Mouse (Mus musculus): ENCODE data around the gene Dennd4c. TPM values are rescaled to one million over a fixed set of nuclear protein-coding genes. Genes with fewer than 3 reads are reported as not detected.
A peak's percentile ranks its signal among the peaks of the same experiment; 100 is the strongest.

Gene Dennd4c
- polyA plus RNA-seq, 1 experiment = 56.5 TPM

GRCm38 (mm10) chr4:86718878-86719577 lies 29.3 kb upstream of the Dennd4c start:
- TF ChIP-seq POLR2A (IDR thresholded peaks at IDR 0.05; ENCODE audit: borderline replicate concordance, low read depth, low read length) = no peak
- no peak for TF ChIP-seq CTCF (IDR thresholded peaks at IDR 0.05; ENCODE audit: low read depth, low read length)
- Histone ChIP-seq H3K27ac (ENCODE audit: insufficient read depth, low read depth, low read length) (peak overlapping the region; percentile 40), H3K4me3 (ENCODE audit: insufficient read depth, low read length) (no peak overlapping the region), H3K4me1 (ENCODE audit: control insufficient read depth, insufficient read depth, low read length) (peaks cover 52% of the 10 kb centered on the region)

- TF ChIP-seq POLR2A (IDR thresholded peaks at IDR 0.05; ENCODE audit: borderline replicate concordance, low read depth, low read length) (no peak), CTCF (IDR thresholded peaks at IDR 0.05; ENCODE audit: low read depth, low read length) (no peak)
- Histone ChIP-seq H3K27ac (ENCODE audit: insufficient read depth, low read depth, low read length) (no peak overlapping the region), H3K4me1 (ENCODE audit: control insufficient read depth, insufficient read depth, low read length) (peaks cover 41% of the 10 kb centered on the region), H3K4me3 (ENCODE audit: insufficient read depth, low read length) (no peak overlapping the region)
Observed at GRCm38 (mm10) chr4:86721856-86722358, 26.4 kb upstream of the Dennd4c start.

- peaks cover 22% of the 10 kb centered on the region for H3K4me1 ChIP-seq (ENCODE audit: control insufficient read depth, insufficient read depth, low read length)
- no peak overlapping the region for H3K4me3 ChIP-seq (ENCODE audit: insufficient read depth, low read length)
- no peak for TF ChIP-seq POLR2A (IDR thresholded peaks at IDR 0.05; ENCODE audit: borderline replicate concordance, low read depth, low read length)
- no peak for TF ChIP-seq CTCF (IDR thresholded peaks at IDR 0.05; ENCODE audit: low read depth, low read length)
- no peak overlapping the region for H3K27ac ChIP-seq (ENCODE audit: insufficient read depth, low read depth, low read length)
Observed at GRCm38 (mm10) chr4:86725175-86725574, 23.2 kb upstream of the Dennd4c start.

GRCm38 (mm10) chr4:86726141-86726540 lies 22.2 kb upstream of the Dennd4c start:
- TF ChIP-seq CTCF (IDR thresholded peaks at IDR 0.05; ENCODE audit: low read depth, low read length) (no peak), POLR2A (IDR thresholded peaks at IDR 0.05; ENCODE audit: borderline replicate concordance, low read depth, low read length) (no peak)
- Histone ChIP-seq H3K27ac (ENCODE audit: insufficient read depth, low read depth, low read length) (no peak overlapping the region), H3K4me1 (ENCODE audit: control insufficient read depth, insufficient read depth, low read length) (peaks cover 14% of the 10 kb centered on the region), H3K4me3 (ENCODE audit: insufficient read depth, low read length) (no peak overlapping the region)

- Histone ChIP-seq H3K27ac (ENCODE audit: insufficient read depth, low read depth, low read length) (no peak overlapping the region), H3K4me3 (ENCODE audit: insufficient read depth, low read length) (no peak overlapping the region), H3K4me1 (ENCODE audit: control insufficient read depth, insufficient read depth, low read length) (0 out of 2 replicates have a peak, but pooled peaks cover 1% of the 10 kb centered on the region)
- TF ChIP-seq POLR2A (IDR thresholded peaks at IDR 0.05; ENCODE audit: borderline replicate concordance, low read depth, low read length) (no peak), CTCF (IDR thresholded peaks at IDR 0.05; ENCODE audit: low read depth, low read length) (no peak)
Observed at GRCm38 (mm10) chr4:86729829-86730228, 18.5 kb upstream of the Dennd4c start.

GRCm38 (mm10) chr4:86734088-86734841 lies 14.1 kb upstream of the Dennd4c start:
- no peak for TF ChIP-seq POLR2A (IDR thresholded peaks at IDR 0.05; ENCODE audit: borderline replicate concordance, low read depth, low read length)
- TF ChIP-seq CTCF (IDR thresholded peaks at IDR 0.05; ENCODE audit: low read depth, low read length) = no peak
- no peak overlapping the region for H3K4me3 ChIP-seq (ENCODE audit: insufficient read depth, low read length)

GRCm38 (mm10) chr4:86739308-86739993 lies 8.9 kb upstream of the Dennd4c start:
- H3K4me3 ChIP-seq (ENCODE audit: insufficient read depth, low read length) = no peak overlapping the region
- H3K4me1 ChIP-seq (ENCODE audit: control insufficient read depth, insufficient read depth, low read length) = no peaks in the 10 kb centered on the region
- no peak overlapping the region for H3K27ac ChIP-seq (ENCODE audit: insufficient read depth, low read depth, low read length)
- TF ChIP-seq POLR2A (IDR thresholded peaks at IDR 0.05; ENCODE audit: borderline replicate concordance, low read depth, low read length) = no peak
- TF ChIP-seq CTCF (IDR thresholded peaks at IDR 0.05; ENCODE audit: low read depth, low read length) = no peak

More at GRCm38 (mm10) chr4:86734088-86734841, 14.1 kb upstream of the Dennd4c start:
- H3K27ac ChIP-seq (ENCODE audit: insufficient read depth, low read depth, low read length) = no peak overlapping the region
- H3K4me1 ChIP-seq (ENCODE audit: control insufficient read depth, insufficient read depth, low read length) = no peaks in the 10 kb centered on the region

- TF ChIP-seq CTCF (IDR thresholded peaks at IDR 0.05; ENCODE audit: low read depth, low read length) (no peak), POLR2A (IDR thresholded peaks at IDR 0.05; ENCODE audit: borderline replicate concordance, low read depth, low read length) (no peak)
- peaks cover 10% of the 10 kb centered on the region for H3K4me1 ChIP-seq (ENCODE audit: control insufficient read depth, insufficient read depth, low read length)
- H3K4me3 ChIP-seq (ENCODE audit: insufficient read depth, low read length) = peak overlapping the region; percentile 86
- H3K27ac ChIP-seq (ENCODE audit: insufficient read depth, low read depth, low read length) = peak overlapping the region; percentile 79
Observed at GRCm38 (mm10) chr4:86749361-86749841, 1.0 kb downstream of the Dennd4c start.

- TF ChIP-seq CTCF (IDR thresholded peaks at IDR 0.05; ENCODE audit: low read depth, low read length) = no peak
- TF ChIP-seq POLR2A (IDR thresholded peaks at IDR 0.05; ENCODE audit: borderline replicate concordance, low read depth, low read length) = no peak
- peak overlapping the region; percentile 66 for H3K4me3 ChIP-seq (ENCODE audit: insufficient read depth, low read length)
- no peak overlapping the region for H3K27ac ChIP-seq (ENCODE audit: insufficient read depth, low read depth, low read length)
- peaks cover 10% of the 10 kb centered on the region for H3K4me1 ChIP-seq (ENCODE audit: control insufficient read depth, insufficient read depth, low read length)
Observed at GRCm38 (mm10) chr4:86750346-86750945, 2.1 kb downstream of the Dennd4c start.

Measured in bone marrow macrophage, adult 2 months (primary cell).